Mouse (Mus musculus): ENCODE data around the gene Ltv1. TPM values are rescaled to one million over a fixed set of nuclear protein-coding genes. Genes with fewer than 3 reads are reported as not detected.
A peak's percentile ranks its signal among the peaks of the same experiment; 100 is the strongest.
"Not testable (repeated sequence)": the region's sequence is repeated elsewhere in the genome, so short reads cannot be mapped to it uniquely, and the experiment has no call there.

Gene Ltv1
- polyA plus RNA-seq, 1 experiment from 2014 or later: 42.7 TPM

DNA sequence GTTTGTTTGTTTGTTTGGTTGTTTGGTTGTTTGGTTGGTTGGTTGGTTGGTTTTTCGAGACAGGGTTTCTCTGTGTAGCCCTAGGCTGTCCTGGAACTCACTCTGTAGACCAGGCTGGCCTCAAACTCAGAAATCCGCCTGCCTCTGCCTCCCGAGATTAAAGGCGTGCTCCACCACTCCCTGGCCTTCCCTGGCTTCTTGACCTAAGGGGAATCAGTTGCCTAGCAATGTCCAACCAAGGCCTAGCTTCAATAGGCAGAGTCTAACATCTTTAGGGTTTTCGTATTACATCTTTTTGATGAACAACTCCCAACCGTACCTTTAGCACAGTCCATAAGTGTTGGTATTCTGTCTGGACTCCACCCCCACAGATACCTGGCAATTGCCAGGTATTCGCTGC, 528 bp upstream of the Ltv1 start:
- H3K9ac ChIP-seq; ATAC-seq (replicated peaks; ENCODE audit: insufficient number of reproducible peaks, insufficient read depth, low FRiP score, low read depth); H3K27me3 ChIP-seq; H3K4me1 ChIP-seq (replicated peaks); H3K9me3 ChIP-seq (replicated peaks); H3K27ac ChIP-seq: not testable (repeated sequence)
- peak overlapping the region; percentile 77 for H3K4me3 ChIP-seq
- H3K36me3 ChIP-seq: peaks cover 21% of the 10 kb centered on the region
- H3K4me2 ChIP-seq: peak overlapping the region; percentile 64
- 87% methylated on average over 7 of the region's 7 CpGs for WGBS

DNA sequence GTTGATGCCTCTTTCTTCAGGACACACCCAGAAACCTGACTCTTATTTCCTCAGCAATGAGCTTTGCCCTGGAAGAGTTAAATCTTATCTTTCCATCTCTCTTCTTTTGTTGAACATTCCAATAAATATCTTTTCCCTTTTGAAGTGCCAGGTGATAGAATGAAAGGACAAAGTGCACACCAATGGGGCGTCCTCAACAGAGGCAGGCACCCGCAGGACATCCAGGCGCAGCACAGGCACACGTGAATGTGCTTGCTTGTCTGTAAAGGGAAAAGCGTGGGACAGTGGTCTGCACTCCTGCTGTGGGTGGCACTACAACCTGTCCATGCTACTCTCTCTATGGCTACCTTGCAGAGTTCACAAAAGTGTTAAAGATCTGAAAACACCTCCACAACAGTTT, 3.1 kb downstream of the Ltv1 start:
- Histone ChIP-seq H3K4me3 (no peak overlapping the region), H3K9ac (no peak overlapping the region), H3K27ac (no peak overlapping the region), H3K4me1 (replicated peaks) (peaks cover 6% of the 10 kb centered on the region), H3K27me3 (no peaks in the 10 kb centered on the region), H3K4me2 (no peak overlapping the region), H3K9me3 (replicated peaks) (no peaks in the 10 kb centered on the region), H3K36me3 (peaks cover 42% of the 10 kb centered on the region)
- ATAC-seq (replicated peaks; ENCODE audit: insufficient number of reproducible peaks, insufficient read depth, low FRiP score, low read depth): no peak
- WGBS: 86% methylated on average over 5 of the region's 5 CpGs

DNA sequence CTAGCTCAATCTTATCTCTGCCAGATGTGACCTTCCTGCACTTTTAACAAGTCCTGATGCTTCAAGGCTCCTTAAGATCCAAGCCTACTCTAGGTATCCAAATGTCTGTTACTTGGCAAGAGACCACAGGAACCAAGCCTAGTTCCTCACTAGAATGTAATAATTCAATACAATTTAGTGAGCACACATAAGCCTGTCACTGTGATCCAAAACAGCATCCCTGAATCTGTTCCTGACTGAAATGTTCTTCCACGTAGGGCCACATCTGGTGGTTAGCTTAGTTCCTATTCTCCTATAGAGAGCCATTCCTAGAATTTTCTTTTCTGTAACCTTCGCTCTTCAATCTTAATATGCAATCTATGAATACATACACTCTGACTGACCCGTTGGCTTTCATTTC, 6.2 kb downstream of the Ltv1 start:
- Histone ChIP-seq H3K4me1 (replicated peaks) (no peaks in the 10 kb centered on the region; the same call in 1 of the 2 replicates), H3K27ac (no peak overlapping the region), H3K9me3 (replicated peaks) (no peaks in the 10 kb centered on the region), H3K27me3 (no peaks in the 10 kb centered on the region), H3K4me2 (no peak overlapping the region), H3K4me3 (no peak overlapping the region), H3K9ac (no peak overlapping the region), H3K36me3 (peaks cover 63% of the 10 kb centered on the region)
- no peak for ATAC-seq (replicated peaks; ENCODE audit: insufficient number of reproducible peaks, insufficient read depth, low FRiP score, low read depth)
- WGBS: 78% methylated on average over 3 of the region's 3 CpGs

DNA sequence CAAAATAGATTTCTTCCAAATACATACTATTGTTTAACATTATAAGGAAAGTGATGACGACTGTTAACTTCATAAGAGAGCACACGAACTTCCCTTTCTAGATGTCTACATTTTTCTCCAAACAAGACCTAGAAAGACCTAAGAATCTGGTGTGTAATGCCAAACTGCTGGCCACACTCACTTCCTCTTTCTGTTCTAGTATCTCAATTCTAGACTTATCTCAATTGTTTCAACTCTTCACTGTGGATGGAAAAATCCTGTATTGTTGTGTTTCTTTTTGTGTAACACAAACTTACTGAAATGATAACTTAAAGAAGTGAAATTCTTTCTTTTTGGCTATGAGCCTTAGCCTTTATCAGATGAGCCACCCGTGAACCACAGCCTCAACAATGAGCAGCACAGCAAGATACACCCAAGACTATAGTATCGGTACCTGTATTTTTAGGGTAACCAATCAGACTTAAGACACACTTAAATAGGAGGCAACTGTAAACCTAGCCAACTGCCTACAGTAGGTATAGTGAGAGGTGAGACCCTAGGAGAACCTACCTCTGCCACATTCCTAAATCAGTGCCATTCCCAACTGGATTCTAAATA, 8.7 kb downstream of the Ltv1 start:
- H3K9ac ChIP-seq: no peak overlapping the region
- no peak overlapping the region for H3K4me2 ChIP-seq
- H3K27me3 ChIP-seq: no peaks in the 10 kb centered on the region
- peaks cover 67% of the 10 kb centered on the region for H3K36me3 ChIP-seq
- H3K9me3 ChIP-seq (replicated peaks): no peaks in the 10 kb centered on the region
- ATAC-seq (replicated peaks; ENCODE audit: insufficient number of reproducible peaks, insufficient read depth, low FRiP score, low read depth): no peak
- no peak overlapping the region for H3K4me3 ChIP-seq
- H3K4me1 ChIP-seq (replicated peaks): no peaks in the 10 kb centered on the region
- H3K27ac ChIP-seq: no peak overlapping the region
- 74% methylated on average over 4 of the region's 4 CpGs for WGBS

DNA sequence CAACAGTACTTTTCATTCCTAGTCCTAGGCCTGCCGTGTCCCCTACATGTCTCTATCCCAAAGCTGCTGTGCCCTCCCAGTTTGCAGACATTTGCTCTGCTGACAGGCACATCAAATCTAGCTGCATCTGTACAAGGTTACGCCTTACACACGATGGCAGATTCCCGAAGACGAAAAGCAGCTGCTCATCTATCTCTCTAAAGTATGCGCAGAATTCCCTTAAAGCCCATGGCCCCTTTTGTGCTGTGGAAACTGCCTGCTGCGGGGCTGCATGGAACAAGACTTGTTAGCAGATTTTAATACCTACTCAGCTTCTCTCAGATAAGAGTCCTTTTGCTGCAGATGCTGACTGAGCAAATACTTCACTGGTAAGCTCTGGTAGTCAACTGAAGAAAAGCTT, 12.8 kb downstream of the Ltv1 start:
- ATAC-seq (replicated peaks; ENCODE audit: insufficient number of reproducible peaks, insufficient read depth, low FRiP score, low read depth): no peak
- Histone ChIP-seq H3K4me1 (replicated peaks) (no peaks in the 10 kb centered on the region), H3K4me2 (no peak overlapping the region), H3K27me3 (no peaks in the 10 kb centered on the region), H3K36me3 (peaks cover 76% of the 10 kb centered on the region), H3K9ac (no peak overlapping the region), H3K9me3 (replicated peaks) (no peaks in the 10 kb centered on the region), H3K4me3 (no peak overlapping the region), H3K27ac (0 out of 2 replicates have a peak overlapping the region, but pooled peaks have one; percentile 19)
- 45% methylated on average over 7 of the region's 7 CpGs for WGBS

DNA sequence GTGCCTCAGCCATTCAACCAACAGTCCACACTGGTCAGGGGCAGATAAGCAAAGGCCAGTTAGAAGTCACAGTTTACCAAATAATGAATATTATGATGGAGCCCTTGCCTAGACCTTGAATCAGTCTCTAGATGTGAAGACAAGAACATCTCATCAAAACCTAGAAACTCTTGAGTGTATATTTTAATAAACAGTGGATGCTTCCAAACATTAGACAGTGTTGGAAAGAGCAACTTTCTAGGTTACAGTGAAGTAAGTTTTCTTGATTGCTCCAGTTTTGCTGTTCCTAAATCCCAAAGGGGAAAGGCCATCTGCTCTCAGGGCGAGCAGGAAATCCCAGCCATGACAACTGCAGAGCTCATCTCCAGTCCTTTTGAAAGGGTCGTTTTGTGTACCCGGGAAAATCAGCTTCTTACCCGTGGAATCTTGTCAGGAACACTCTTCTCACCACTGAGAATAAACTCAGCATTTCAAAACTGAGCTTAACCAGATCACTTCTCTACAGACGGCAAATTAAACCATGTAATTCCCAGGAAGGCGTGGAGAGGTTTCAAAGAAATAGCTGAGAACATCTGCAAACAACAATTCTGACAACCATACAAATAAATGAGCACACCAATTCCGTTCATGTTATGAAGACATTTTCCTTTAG, 14.9 kb downstream of the Ltv1 start, which contains the start of gene Zc2hc1b:
Gene Zc2hc1b, minus strand, starts transcription at position 51 of the 652 bp plus-strand sequence.
- no peak for ATAC-seq (replicated peaks; ENCODE audit: insufficient number of reproducible peaks, insufficient read depth, low FRiP score, low read depth)
- Histone ChIP-seq H3K4me2 (no peak within 1 kb of the TSS), H3K4me1 (replicated peaks) (no peaks in the 10 kb centered on the region), H3K27me3 (no peaks in the 10 kb centered on the region), H3K36me3 (peaks cover 61% of the 10 kb centered on the region), H3K9ac (no peak within 1 kb of the TSS), H3K4me3 (no peak within 1 kb of the TSS), H3K9me3 (replicated peaks) (no peaks in the 10 kb centered on the region), H3K27ac (no peak within 1 kb of the TSS)
- 66% methylated on average over 7 of the region's 7 CpGs for WGBS

DNA sequence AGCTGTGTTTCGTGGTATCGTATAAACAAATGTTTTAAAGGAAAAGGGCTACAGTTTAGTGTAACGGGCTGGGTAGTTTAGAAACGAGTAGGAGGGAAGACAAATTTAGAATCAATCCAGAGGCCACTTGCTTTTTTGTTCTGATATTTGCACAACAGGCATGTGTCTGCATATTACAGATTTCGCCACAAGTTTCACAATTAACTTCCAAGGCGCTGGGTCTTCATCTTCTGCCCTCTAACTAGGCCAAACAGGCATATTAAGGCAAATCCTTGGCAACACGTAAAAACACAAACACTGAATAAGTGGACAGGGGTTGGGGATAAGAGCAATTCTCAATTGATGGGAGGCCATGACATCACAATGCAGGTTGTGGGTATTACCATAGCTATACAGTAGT, 17.1 kb downstream of the Ltv1 start:
- Histone ChIP-seq H3K4me1 (replicated peaks) (peaks cover 10% of the 10 kb centered on the region), H3K4me2 (no peak overlapping the region), H3K9ac (no peak overlapping the region), H3K9me3 (replicated peaks) (no peaks in the 10 kb centered on the region), H3K27ac (no peak overlapping the region), H3K36me3 (peaks cover 45% of the 10 kb centered on the region), H3K27me3 (no peaks in the 10 kb centered on the region), H3K4me3 (no peak overlapping the region)
- WGBS: 82% methylated on average over 7 of the region's 7 CpGs
- ATAC-seq (replicated peaks; ENCODE audit: insufficient number of reproducible peaks, insufficient read depth, low FRiP score, low read depth): no peak

DNA sequence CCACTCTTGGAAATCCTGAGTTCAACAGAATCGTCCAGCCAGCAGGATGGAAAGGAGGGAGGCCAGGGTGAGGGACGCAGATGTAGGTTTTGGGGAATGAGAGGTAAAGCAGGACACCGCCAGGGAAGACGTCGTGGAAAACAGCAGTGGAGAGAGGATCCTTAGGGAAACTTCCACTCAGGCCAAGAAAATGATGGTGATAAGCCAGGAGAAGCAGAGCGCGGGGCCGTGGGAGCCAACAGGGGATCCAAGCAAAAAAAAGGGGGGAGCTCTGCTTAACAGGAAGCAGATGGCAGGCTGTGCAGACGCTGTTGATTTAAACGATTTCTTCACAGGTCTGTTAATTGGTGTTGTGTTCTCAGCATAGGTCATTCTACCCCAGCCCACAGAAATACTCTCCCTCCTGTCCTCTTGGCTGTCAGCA, 20.2 kb downstream of the Ltv1 start:
- WGBS: 39% methylated on average over 10 of the region's 10 CpGs
- H3K4me2 ChIP-seq: no peak overlapping the region
- ATAC-seq (replicated peaks; ENCODE audit: insufficient number of reproducible peaks, insufficient read depth, low FRiP score, low read depth): no peak
- H3K4me3 ChIP-seq: no peak overlapping the region
- peaks cover 28% of the 10 kb centered on the region for H3K4me1 ChIP-seq (replicated peaks)
- H3K27ac ChIP-seq: peak overlapping the region; percentile 42
- no peaks in the 10 kb centered on the region for H3K27me3 ChIP-seq
- peaks cover 15% of the 10 kb centered on the region for H3K36me3 ChIP-seq
- H3K9ac ChIP-seq: no peak overlapping the region
- H3K9me3 ChIP-seq (replicated peaks): no peaks in the 10 kb centered on the region

DNA sequence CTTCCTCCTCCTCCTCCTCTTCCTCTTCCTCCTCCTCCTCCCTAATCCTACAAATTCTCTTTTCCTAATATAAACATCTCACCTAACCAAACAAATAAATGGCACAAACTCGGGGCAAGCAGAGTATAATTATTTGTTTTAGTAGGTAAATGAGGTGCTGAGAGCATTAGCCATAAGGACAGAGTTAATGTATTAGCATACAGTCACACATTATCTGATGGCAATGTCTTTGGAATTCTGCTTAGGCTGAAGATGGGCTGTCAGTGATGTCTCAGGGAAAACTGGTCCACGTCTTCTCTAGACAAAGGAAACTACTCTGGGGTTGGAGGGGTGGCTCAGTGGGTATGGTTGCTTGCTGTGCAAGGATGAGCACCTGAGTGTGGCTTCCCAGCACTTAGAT, 21.5 kb downstream of the Ltv1 start:
- H3K9me3 ChIP-seq (replicated peaks): no peaks in the 10 kb centered on the region
- 52% methylated on average over 2 of the region's 2 CpGs for WGBS
- peaks cover 28% of the 10 kb centered on the region for H3K4me1 ChIP-seq (replicated peaks)
- no peak for ATAC-seq (replicated peaks; ENCODE audit: insufficient number of reproducible peaks, insufficient read depth, low FRiP score, low read depth)
- peak overlapping the region; percentile 65 for H3K27ac ChIP-seq
- no peak overlapping the region for H3K4me2 ChIP-seq
- H3K36me3 ChIP-seq: peaks cover 1% of the 10 kb centered on the region; the same call in 1 of the 2 replicates
- no peak overlapping the region for H3K9ac ChIP-seq
- H3K4me3 ChIP-seq: no peak overlapping the region
- no peaks in the 10 kb centered on the region for H3K27me3 ChIP-seq

DNA sequence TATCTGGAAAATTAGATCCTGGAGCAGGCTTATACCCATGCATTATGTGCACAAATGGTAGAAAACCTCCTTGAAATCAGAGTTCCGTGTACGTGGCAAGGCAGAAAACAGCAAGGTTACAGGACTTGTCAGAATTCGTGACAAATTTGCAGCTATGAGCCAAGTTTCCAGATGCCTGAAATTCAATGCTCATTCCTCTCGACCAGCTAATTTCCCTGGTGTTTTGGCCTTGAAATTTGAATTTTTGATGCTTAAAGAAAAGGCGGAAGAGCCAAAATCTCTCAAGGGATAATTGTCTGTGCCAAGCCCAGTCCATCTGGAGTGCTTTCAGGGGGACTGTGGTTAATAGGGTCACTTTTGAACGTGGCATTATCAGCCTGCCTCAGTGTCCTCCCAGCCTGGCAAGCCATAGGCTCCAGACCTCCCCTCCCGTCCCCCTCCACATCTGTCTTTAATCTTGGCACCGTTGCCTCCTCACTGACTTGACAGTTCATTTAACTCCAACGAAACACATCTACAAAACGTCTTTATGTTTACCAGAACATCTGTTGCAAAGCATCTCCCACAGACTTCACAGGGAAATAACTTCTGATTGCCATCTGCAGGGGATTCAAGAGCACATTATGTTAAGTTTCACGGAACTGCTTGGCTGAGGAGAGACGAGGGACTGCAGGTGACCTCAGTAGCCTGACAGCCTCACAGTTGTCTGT, 22.1 kb downstream of the Ltv1 start:
- Histone ChIP-seq H3K4me1 (replicated peaks) (peaks cover 28% of the 10 kb centered on the region), H3K4me2 (no peak overlapping the region), H3K9ac (no peak overlapping the region), H3K36me3 (no peaks in the 10 kb centered on the region), H3K4me3 (no peak overlapping the region), H3K27ac (peak overlapping the region; percentile 65), H3K27me3 (no peaks in the 10 kb centered on the region), H3K9me3 (replicated peaks) (no peaks in the 10 kb centered on the region)
- no peak; the same call in 1 of the 2 replicates for ATAC-seq (replicated peaks; ENCODE audit: insufficient number of reproducible peaks, insufficient read depth, low FRiP score, low read depth)
- WGBS: 30% methylated on average over 12 of the region's 12 CpGs

DNA sequence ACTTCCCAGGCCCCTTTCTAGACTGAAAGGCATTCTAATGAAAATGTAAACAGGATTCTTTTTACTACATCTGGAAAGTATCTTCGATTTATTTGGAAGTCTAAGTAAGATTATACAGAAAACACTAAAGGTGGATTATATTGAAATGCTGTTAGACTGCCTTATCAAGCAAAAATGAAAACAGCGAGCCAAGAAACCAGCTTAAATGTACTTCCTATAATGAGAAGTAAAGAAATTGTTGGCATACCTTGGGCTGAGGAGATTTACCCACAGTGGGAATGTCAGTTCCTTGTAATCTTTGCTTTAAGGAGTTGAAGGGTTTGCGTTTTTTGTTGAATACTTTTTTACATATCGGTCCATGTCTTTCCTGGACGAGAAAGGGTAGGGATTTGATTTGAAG, 24.5 kb downstream of the Ltv1 start:
- WGBS: 50% methylated on average over 5 of the region's 5 CpGs
- 0 out of 2 replicates have a peak, but pooled peaks have one; percentile 24 for ATAC-seq (replicated peaks; ENCODE audit: insufficient number of reproducible peaks, insufficient read depth, low FRiP score, low read depth)
- H3K4me1 ChIP-seq (replicated peaks): peaks cover 28% of the 10 kb centered on the region
- no peaks in the 10 kb centered on the region for H3K9me3 ChIP-seq (replicated peaks)
- no peak overlapping the region for H3K4me2 ChIP-seq
- H3K4me3 ChIP-seq: no peak overlapping the region
- peak overlapping the region; percentile 52 for H3K27ac ChIP-seq
- no peaks in the 10 kb centered on the region for H3K36me3 ChIP-seq
- no peaks in the 10 kb centered on the region for H3K27me3 ChIP-seq
- H3K9ac ChIP-seq: no peak overlapping the region
